Mouse (Mus musculus) mesoderm, embryonic 11.5 days (tissue): ENCODE results near the gene Cacng6.

Experiments used
- DNase-seq: peaks from one replicate; pipeline ENCODE4 v3.0.0-alpha.2; 2012; ENCODE audit warnings: low read depth, low spot score

Gene Cacng6

DNA sequence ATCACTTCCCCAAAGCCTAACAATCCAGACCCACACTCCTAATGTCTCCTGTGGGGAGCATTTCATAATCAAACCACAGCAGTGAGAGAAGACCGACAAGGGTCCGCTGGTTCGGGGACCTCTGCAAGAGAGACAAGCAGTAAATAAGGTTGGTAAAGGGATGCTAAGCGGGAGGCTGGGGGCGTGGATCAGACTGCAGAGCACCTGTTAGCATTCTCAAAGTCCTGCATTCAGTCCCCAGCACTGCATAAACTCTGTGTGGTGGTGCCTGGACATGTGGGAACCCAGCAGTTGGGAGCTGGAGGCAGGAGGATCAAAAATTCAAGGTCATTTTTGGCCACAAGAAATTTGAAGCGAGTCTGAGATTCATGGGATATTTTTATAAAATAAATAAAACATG lies 4.1 kb upstream of the Cacng6 start:
- no peak for DNase-seq

GRCm38 (mm10) chr7:3420466-3420865 lies 3.5 kb upstream of the Cacng6 start:
- DNase-seq = no peak

GRCm38 (mm10) chr7:3421297-3421696 lies 2.7 kb upstream of the Cacng6 start:
- DNase-seq = no peak

GRCm38 (mm10) chr7:3422051-3422450 lies 1.9 kb upstream of the Cacng6 start:
- no peak for DNase-seq

GRCm38 (mm10) chr7:3423430-3423829 lies 565 bp upstream of the Cacng6 start:
- peak; percentile 33 for DNase-seq

DNA sequence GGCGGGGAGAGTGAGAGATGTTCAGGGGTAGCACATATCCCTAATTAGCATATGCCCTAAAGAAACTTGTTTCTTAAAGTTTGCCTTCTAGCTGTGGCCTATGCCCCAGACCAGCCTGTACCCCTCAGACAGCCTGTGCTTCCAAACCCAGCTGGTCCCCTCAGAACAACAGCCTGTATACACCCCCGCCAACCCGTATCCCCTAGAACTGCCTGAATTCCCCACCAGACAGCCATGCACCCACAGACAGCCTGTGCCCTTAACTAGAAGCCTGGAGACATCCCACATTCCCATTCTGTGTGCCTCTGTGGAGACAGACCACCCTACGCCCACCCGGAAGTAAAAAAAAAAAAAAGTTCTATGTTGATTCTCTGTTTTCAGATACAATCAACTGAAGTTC lies 1.1 kb downstream of the Cacng6 start:
- no peak for DNase-seq

DNA sequence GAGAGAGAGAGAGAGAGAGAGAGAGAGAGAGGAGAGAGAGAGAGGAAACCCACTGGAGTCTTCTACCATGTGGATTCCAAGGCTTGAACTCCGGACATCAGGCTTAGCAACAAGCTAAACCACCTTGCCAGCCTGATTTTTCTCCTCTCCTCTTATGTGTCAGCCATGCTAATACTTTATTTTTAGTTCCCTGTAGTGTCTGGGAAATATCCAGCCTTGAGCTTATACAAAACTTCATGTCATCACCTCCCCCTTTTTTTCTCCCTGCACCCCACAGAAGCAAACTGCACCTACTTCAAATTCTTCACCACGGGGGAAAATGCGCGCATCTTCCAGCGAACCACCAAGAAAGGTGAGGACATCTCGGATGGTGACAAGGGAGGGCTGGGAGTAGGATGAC lies 6.2 kb downstream of the Cacng6 start:
- no peak for DNase-seq

GRCm38 (mm10) chr7:3432066-3432465 lies 8.1 kb downstream of the Cacng6 start:
- no peak for DNase-seq

- no peak for DNase-seq
These were observed 13.9 kb downstream of the Cacng6 start for GRCm38 (mm10) chr7:3437941-3438340.

- DNase-seq = no peak
These were observed 16.0 kb downstream of the Cacng6 start for GRCm38 (mm10) chr7:3439984-3440383.

- DNase-seq = no peak
These were observed 16.5 kb downstream of the Cacng6 start for GRCm38 (mm10) chr7:3440526-3440925.

DNA sequence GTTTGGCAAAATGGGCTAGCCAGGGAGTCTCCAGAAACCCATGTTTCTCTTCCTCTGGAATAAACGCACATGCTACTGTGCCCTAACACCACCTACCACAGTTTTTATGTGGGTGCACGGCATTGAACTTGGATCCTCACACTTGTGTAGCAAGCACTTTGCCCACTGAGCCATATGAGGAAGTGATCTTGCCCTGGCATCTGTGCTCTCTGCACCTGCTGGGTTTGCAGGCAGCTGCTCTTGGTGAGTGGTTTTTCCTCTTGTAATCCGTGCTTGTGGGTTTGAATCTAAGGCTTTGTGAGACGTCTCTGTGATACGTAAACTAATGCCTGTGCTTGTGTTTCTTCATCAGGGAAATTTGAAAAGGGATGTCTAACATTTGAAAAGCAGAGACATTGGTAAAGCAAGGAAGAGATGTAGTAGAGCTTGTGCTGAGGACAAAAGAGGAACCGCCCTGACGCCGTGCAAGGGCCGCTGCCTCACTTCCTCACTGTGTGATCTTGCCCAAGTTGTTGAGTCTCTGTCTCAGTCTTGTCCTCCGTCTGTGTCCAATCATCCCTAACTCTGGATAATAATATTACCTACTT lies 18.6 kb downstream of the Cacng6 start:
- DNase-seq = no peak

GRCm38 (mm10) chr7:3444678-3445077 lies 20.7 kb downstream of the Cacng6 start:
- DNase-seq = no peak

GRCm38 (mm10) chr7:3446584-3446983 lies 22.6 kb downstream of the Cacng6 start:
- no peak for DNase-seq

GRCm38 (mm10) chr7:3447026-3447425 lies 23.0 kb downstream of the Cacng6 start:
- no peak for DNase-seq

DNA sequence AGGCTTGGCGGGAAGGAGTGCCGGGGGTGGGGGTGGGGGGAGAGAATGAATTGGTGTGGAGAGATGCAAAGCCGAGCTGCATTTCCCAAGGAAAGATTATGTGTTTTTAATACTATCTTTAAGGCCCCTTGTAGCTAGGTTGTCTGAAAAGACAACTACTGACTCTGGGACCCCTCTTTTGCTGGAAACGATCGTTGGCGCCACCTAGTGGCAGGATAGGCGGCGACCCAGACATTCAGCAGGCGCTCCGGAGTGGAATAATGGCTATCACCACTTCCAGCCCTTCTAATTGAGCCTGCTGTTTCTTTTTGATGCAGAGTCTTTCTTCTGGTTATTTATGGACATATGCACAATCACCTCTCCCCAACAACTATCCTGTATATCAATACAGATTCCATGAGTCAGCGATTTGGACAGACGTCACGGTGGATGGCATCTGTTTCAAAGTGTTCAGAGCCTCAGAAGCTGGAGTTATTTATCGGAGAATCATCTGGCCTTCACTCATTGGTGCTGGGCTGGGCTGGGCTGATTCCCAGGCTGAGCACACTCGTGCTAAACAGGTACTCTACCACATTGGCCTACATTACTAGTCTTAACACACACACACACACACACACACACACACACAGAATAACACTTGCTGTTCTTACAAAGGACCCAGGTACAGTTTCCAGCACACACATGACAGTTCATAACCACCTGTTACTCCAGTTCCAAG lies 24.9 kb downstream of the Cacng6 start:
- peak; percentile 80 for DNase-seq

GRCm38 (mm10) chr7:3450671-3451070 lies 26.7 kb downstream of the Cacng6 start:
- no peak for DNase-seq

- DNase-seq = no peak
These were observed 27.2 kb downstream of the Cacng6 start for GRCm38 (mm10) chr7:3451161-3451560.

GRCm38 (mm10) chr7:3452821-3453485 lies 29.0 kb downstream of the Cacng6 start:
- no peak for DNase-seq

DNA sequence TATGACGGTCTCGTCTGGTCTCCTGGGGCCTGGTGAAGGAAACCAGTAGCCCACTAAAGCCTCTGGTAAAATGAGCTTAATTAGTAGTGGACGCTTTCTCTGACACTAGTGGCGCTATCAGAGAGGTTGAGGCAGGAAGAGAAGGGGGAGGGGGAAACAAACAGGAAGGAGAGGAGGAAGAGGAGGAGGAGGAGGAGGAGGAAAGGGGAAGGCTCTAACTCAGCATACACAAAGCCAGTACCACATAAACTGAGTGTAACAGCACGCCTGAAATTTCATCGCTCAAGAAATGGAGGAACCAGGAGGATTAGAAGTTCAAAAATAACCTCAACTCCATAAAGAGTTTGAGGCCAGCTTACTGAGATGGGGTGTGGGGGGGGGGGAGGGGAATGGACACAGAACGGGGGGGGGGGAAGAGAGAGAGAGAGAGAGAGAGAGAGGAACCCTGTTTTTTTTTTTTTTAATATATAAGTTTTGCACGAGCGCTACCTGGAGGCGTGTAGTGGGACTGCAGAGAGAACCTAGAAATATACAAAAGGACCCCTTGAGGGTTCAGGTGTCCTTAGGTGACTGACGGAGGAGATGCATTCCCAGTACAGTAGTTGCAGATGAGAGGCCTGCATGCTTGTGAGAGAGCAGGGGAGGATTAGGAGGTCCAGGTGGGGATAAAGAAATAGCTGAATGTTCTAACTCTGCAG lies 29.6 kb downstream of the Cacng6 start:
- no peak for DNase-seq

- no peak for DNase-seq
These were observed 33.3 kb downstream of the Cacng6 start for GRCm38 (mm10) chr7:3457111-3457840.

- DNase-seq = no peak
These were observed 33.8 kb downstream of the Cacng6 start for GRCm38 (mm10) chr7:3457841-3458217.
